Mouse (Mus musculus): ENCODE measurements around the gene Ccnk. TPM values are rescaled to one million over a fixed set of nuclear protein-coding genes. Genes with fewer than 3 reads are reported as not detected.
A peak's percentile ranks its signal among the peaks of the same experiment; 100 is the strongest.

Gene Ccnk
- total RNA-seq, 2 experiments from 2014 or later, result 30.4 to 33.4 TPM

- no peak for DNase-seq (ENCODE audit: extremely low spot score in 1 of 2, low spot score in 2 of 2)
- no peak for TF ChIP-seq CTCF (IDR thresholded peaks at IDR 0.05)
- Histone ChIP-seq H3K4me3 (no peak overlapping the region), H3K27ac (no peak overlapping the region)
- intact Hi-C loops (cut with DNase I), result no loop called here
Measured at GRCm38 (mm10) chr12:108198447-108198846, 19.1 kb downstream of the Ccnk start.

GRCm38 (mm10) chr12:108200094-108200493 is 20.7 kb downstream of the Ccnk start:
- Histone ChIP-seq H3K27ac (no peak overlapping the region; the same call in 1 of the 2 replicates), H3K4me3 (no peak overlapping the region)
- intact Hi-C loops (cut with DNase I), result no loop called here
- DNase-seq (ENCODE audit: extremely low spot score in 1 of 2, low spot score in 2 of 2), result no peak
- TF ChIP-seq CTCF (IDR thresholded peaks at IDR 0.05), result peak; percentile 9

- no peak for DNase-seq (ENCODE audit: extremely low spot score in 1 of 2, low spot score in 2 of 2)
- TF ChIP-seq CTCF (IDR thresholded peaks at IDR 0.05), result no peak
- H3K27ac ChIP-seq, result no peak overlapping the region
- no peak overlapping the region for H3K4me3 ChIP-seq
- intact Hi-C loops (cut with DNase I), result no loop called here
Measured at GRCm38 (mm10) chr12:108203895-108204294, 24.5 kb downstream of the Ccnk start.

- Histone ChIP-seq H3K27ac (no peak overlapping the region), H3K4me3 (no peak overlapping the region)
- intact Hi-C loops (cut with DNase I), result loop anchor here (5.0 kb wide), 2 partner anchors 72 to 287 kb away; partner anchors contain the start of gene Ccdc85c
- no peak for TF ChIP-seq CTCF (IDR thresholded peaks at IDR 0.05)
- DNase-seq (ENCODE audit: extremely low spot score in 1 of 2, low spot score in 2 of 2), result no peak
Measured at GRCm38 (mm10) chr12:108204978-108205377, 25.6 kb downstream of the Ccnk start.

- peak; percentile 72 to 79 for DNase-seq (ENCODE audit: extremely low spot score in 1 of 2, low spot score in 2 of 2)
- intact Hi-C loops (cut with DNase I), result loop anchor here (5.0 kb wide), 2 partner anchors 71 to 286 kb away; partner anchors contain the start of gene Ccdc85c
Measured at GRCm38 (mm10) chr12:108206641-108207040, 27.3 kb downstream of the Ccnk start.

GRCm38 (mm10) chr12:108208216-108208615 is 28.8 kb downstream of the Ccnk start:
- Histone ChIP-seq H3K4me3 (no peak overlapping the region), H3K27ac (no peak overlapping the region)
- no peak for TF ChIP-seq CTCF (IDR thresholded peaks at IDR 0.05)
- no peak for DNase-seq (ENCODE audit: extremely low spot score in 1 of 2, low spot score in 2 of 2)
- intact Hi-C loops (cut with DNase I), result loop anchor here (5.0 kb wide), 2 partner anchors 69 to 284 kb away; partner anchors contain the start of gene Ccdc85c

More at GRCm38 (mm10) chr12:108206641-108207040, 27.3 kb downstream of the Ccnk start:
- Histone ChIP-seq H3K27ac (no peak overlapping the region), H3K4me3 (no peak overlapping the region)
- peak; percentile 89 for TF ChIP-seq CTCF (IDR thresholded peaks at IDR 0.05)

- H3K4me3 ChIP-seq, result no peak overlapping the region
- no peak overlapping the region for H3K27ac ChIP-seq
- DNase-seq (ENCODE audit: extremely low spot score in 1 of 2, low spot score in 2 of 2), result peak; percentile 69
- TF ChIP-seq CTCF (IDR thresholded peaks at IDR 0.05), result peak; percentile 82
- intact Hi-C loops (cut with DNase I), result loop anchor here (1.0 to 5.0 kb wide), 4 partner anchors 28 to 283 kb away; partner anchors contain the start of gene Ccdc85c
Measured at GRCm38 (mm10) chr12:108208726-108209438, 29.5 kb downstream of the Ccnk start.

- H3K4me3 ChIP-seq, result no peak overlapping the region
- DNase-seq (ENCODE audit: extremely low spot score in 1 of 2, low spot score in 2 of 2), result no peak
- no peak for TF ChIP-seq CTCF (IDR thresholded peaks at IDR 0.05)
- H3K27ac ChIP-seq, result no peak overlapping the region
- intact Hi-C loops (cut with DNase I), result loop anchor here (10.0 kb wide), 1 partner anchor 324 kb away; no protein-coding TSS in a partner anchor
Measured at GRCm38 (mm10) chr12:108210623-108211022, 31.2 kb downstream of the Ccnk start.

GRCm38 (mm10) chr12:108212071-108212470 is 32.7 kb downstream of the Ccnk start:
- no peak for TF ChIP-seq CTCF (IDR thresholded peaks at IDR 0.05)
- H3K4me3 ChIP-seq, result no peak overlapping the region
- no peak overlapping the region for H3K27ac ChIP-seq
- intact Hi-C loops (cut with DNase I), result loop anchor here (10.0 kb wide), 1 partner anchor 323 kb away; no protein-coding TSS in a partner anchor
- no peak for DNase-seq (ENCODE audit: extremely low spot score in 1 of 2, low spot score in 2 of 2)

- TF ChIP-seq CTCF (IDR thresholded peaks at IDR 0.05), result no peak
- intact Hi-C loops (cut with DNase I), result loop anchor here (10.0 kb wide), 1 partner anchor 322 kb away; no protein-coding TSS in a partner anchor
Measured at GRCm38 (mm10) chr12:108212476-108212875, 33.1 kb downstream of the Ccnk start.

GRCm38 (mm10) chr12:108213090-108214041 is 34.0 kb downstream of the Ccnk start:
- TF ChIP-seq CTCF (IDR thresholded peaks at IDR 0.05), result no peak
- Histone ChIP-seq H3K4me3 (no peak overlapping the region), H3K27ac (no peak overlapping the region)
- intact Hi-C loops (cut with DNase I), result loop anchor here (10.0 kb wide), 1 partner anchor 321 kb away; no protein-coding TSS in a partner anchor
- no peak for DNase-seq (ENCODE audit: extremely low spot score in 1 of 2, low spot score in 2 of 2)

More at GRCm38 (mm10) chr12:108212476-108212875, 33.1 kb downstream of the Ccnk start:
- Histone ChIP-seq H3K27ac (no peak overlapping the region), H3K4me3 (no peak overlapping the region)
- DNase-seq (ENCODE audit: extremely low spot score in 1 of 2, low spot score in 2 of 2), result no peak
